Mouse (Mus musculus) lung, embryonic 15.5 days (tissue): Measurements from ENCODE around the gene Lingo2. TPM values are rescaled to one million over a fixed set of nuclear protein-coding genes. Genes with fewer than 3 reads are reported as not detected.

Experiments
- ATAC-seq: fragments of 200-750 bp; cut with Nextera tagmentation; 2 replicates; pipeline ENCODE4 v1.8.0; 2017; ENCODE audit warnings: moderate number of reproducible peaks, borderline replicate concordance; ENCODE audit not compliant: low FRiP score, low TSS enrichment; ENCODE audit errors: extremely low read depth
- H3K27ac ChIP-seq: fragments of 300-500 bp; sonication (generic); 2 replicates; pipeline ENCODE4 v1.5.1; 2015; ENCODE audit warnings: moderate library complexity, mild to moderate bottlenecking, inconsistent platforms
- H3K27me3 ChIP-seq: fragments of 300-500 bp; sonication (generic); 2 replicates; pipeline ENCODE4 v1.6.1; 2015; ENCODE audit warnings: inconsistent platforms
- H3K36me3 ChIP-seq: fragments of 300-500 bp; sonication (generic); 2 replicates; pipeline ENCODE4 v1.6.1; 2015; ENCODE audit warnings: inconsistent platforms
- H3K4me1 ChIP-seq: fragments of 300-500 bp; sonication (generic); 2 replicates; pipeline ENCODE4 v1.6.1; 2015; ENCODE audit warnings: inconsistent platforms
- H3K4me2 ChIP-seq: fragments of 300-500 bp; sonication (generic); 2 replicates; pipeline ENCODE4 v1.6.1; 2015; ENCODE audit warnings: inconsistent platforms, mild to moderate bottlenecking, moderate library complexity
- H3K4me3 ChIP-seq: fragments of 300-500 bp; sonication (generic); 2 replicates; pipeline ENCODE4 v1.5.1; 2015; ENCODE audit warnings: mild to moderate bottlenecking, inconsistent platforms
- H3K9ac ChIP-seq: fragments of 300-500 bp; sonication (generic); 2 replicates; pipeline ENCODE4 v1.6.1; 2015; ENCODE audit warnings: inconsistent platforms
- H3K9me3 ChIP-seq: fragments of 300-500 bp; sonication (generic); 2 replicates; pipeline ENCODE4 v1.6.1; 2016; ENCODE audit warnings: inconsistent platforms
- WGBS: fragments of 180-500 bp; shearing (Covaris S2); methylation state at CpG from one replicate; pipeline ENCODE4 v1.1.7; 2015; 5-methylcytosine and 5-hydroxymethylcytosine counted together
- polyA plus RNA-seq: library from polyadenylated mRNA; unstranded; fragments of >200 nt; fragmentation: Nextera tagmentation; extraction: Ambion mirVana; gene quantifications from 2 replicates; pipeline ENCODE4 v1.2.1, GENCODE M21; 2015

The Lingo2 gene
- polyA plus RNA-seq, 1 experiment from 2014 or later: 0.54 TPM

- Histone ChIP-seq H3K36me3 (no peaks in the 10 kb centered on the region), H3K9ac (no peak overlapping the region), H3K27me3 (no peaks in the 10 kb centered on the region), H3K9me3 (no peaks in the 10 kb centered on the region), H3K4me2 (no peak overlapping the region), H3K27ac (no peak overlapping the region), H3K4me3 (no peak overlapping the region), H3K4me1 (no peaks in the 10 kb centered on the region)
- ATAC-seq: no peak
- 81% methylated on average over 4 of the region's 4 CpGs for WGBS
Observed at GRCm38 (mm10) chr4:36775088-36775487, 176.5 kb downstream of the Lingo2 start.

DNA sequence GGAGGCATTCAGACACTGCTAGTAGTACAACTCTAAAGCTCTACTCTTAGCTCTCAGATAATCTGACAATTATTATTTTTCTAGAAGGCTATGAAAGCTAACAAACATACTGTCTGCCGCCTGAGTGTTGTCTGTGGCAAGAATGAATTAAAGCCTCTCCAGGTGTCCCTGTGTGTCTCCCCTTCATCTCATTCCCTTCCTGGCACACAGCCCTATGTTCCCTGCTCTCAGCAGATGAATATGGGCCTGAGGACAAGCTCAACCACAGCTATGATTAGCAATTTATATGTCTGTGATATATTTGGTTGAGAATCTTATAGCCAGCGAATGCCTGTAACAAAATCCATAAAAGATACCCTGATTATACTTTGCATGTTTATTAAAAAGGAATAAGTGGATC is 220.9 kb downstream of the Lingo2 start:
- Histone ChIP-seq H3K4me3 (no peak overlapping the region), H3K27me3 (no peaks in the 10 kb centered on the region), H3K9ac (no peak overlapping the region), H3K4me1 (no peaks in the 10 kb centered on the region), H3K27ac (no peak overlapping the region), H3K36me3 (no peaks in the 10 kb centered on the region), H3K9me3 (no peaks in the 10 kb centered on the region), H3K4me2 (no peak overlapping the region)
- ATAC-seq: no peak
- WGBS: 45% methylated on average over 2 of the region's 2 CpGs

DNA sequence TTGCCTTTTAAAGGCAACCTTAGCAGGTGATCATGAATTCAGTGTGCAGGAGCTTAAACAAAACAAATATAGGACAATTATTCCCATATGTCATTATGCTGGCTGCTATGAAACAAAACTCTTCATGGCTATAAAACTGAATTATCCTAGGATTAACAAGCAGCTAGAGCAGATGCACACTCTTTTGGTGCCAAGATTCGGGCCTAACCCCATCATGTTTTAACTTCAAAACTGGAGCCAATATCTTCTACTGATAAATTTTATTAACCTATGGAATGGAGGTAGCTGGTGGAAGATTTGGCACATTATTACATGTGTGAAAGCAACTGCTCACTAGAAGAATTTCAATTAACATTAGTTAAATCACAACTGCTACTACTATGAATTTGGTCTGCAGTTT is 235.1 kb downstream of the Lingo2 start:
- Histone ChIP-seq H3K4me3 (no peak overlapping the region), H3K9ac (no peak overlapping the region), H3K27me3 (no peaks in the 10 kb centered on the region), H3K27ac (no peak overlapping the region), H3K4me1 (no peaks in the 10 kb centered on the region), H3K4me2 (no peak overlapping the region), H3K36me3 (no peaks in the 10 kb centered on the region), H3K9me3 (no peaks in the 10 kb centered on the region)
- ATAC-seq: no peak
- WGBS: 61% methylated on average over 1 of the region's 1 CpGs

- Histone ChIP-seq H3K4me2 (no peak overlapping the region), H3K4me1 (no peaks in the 10 kb centered on the region), H3K36me3 (no peaks in the 10 kb centered on the region), H3K27ac (no peak overlapping the region), H3K9ac (no peak overlapping the region), H3K4me3 (no peak overlapping the region), H3K9me3 (no peaks in the 10 kb centered on the region), H3K27me3 (no peaks in the 10 kb centered on the region)
- WGBS: 68% methylated on average over 3 of the region's 3 CpGs
- ATAC-seq: no peak
Observed at GRCm38 (mm10) chr4:36698888-36699287, 252.7 kb downstream of the Lingo2 start.

- no peaks in the 10 kb centered on the region for H3K36me3 ChIP-seq
- no peak overlapping the region for H3K4me3 ChIP-seq
- H3K4me2 ChIP-seq: no peak overlapping the region
- WGBS: 60% methylated on average over 2 of the region's 2 CpGs
- no peaks in the 10 kb centered on the region for H3K9me3 ChIP-seq
- no peak for ATAC-seq
- H3K9ac ChIP-seq: no peak overlapping the region
- H3K27ac ChIP-seq: no peak overlapping the region
- H3K27me3 ChIP-seq: no peaks in the 10 kb centered on the region
- no peaks in the 10 kb centered on the region for H3K4me1 ChIP-seq
Observed at GRCm38 (mm10) chr4:36696810-36697209, 254.7 kb downstream of the Lingo2 start.

- ATAC-seq: no peak
- Histone ChIP-seq H3K4me3 (no peak overlapping the region), H3K27me3 (no peaks in the 10 kb centered on the region), H3K36me3 (no peaks in the 10 kb centered on the region), H3K9me3 (no peaks in the 10 kb centered on the region), H3K4me1 (no peaks in the 10 kb centered on the region), H3K4me2 (no peak overlapping the region), H3K27ac (no peak overlapping the region), H3K9ac (no peak overlapping the region)
- 83% methylated on average over 2 of the region's 2 CpGs for WGBS
Observed at GRCm38 (mm10) chr4:36659920-36660319, 291.6 kb downstream of the Lingo2 start.

DNA sequence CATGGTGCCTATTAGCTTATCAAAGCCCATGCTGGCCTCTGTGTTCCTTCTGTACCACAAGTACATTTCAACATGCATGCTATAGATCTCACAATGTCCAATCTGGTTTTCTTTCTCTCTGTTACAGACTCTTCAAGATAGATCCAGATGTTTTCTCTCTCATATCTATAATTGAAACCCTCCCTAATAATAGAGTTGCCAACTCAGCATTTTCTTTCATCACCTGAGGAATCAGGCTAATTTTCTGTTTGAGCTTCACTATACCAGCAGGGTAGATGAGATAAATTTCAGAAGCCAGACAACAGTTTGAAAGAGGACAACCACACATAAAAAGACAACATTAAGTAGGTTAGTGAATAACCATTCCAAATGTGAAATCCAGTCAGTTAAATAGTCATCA is 303.8 kb downstream of the Lingo2 start:
- no peak overlapping the region for H3K27ac ChIP-seq
- ATAC-seq: no peak
- no peaks in the 10 kb centered on the region for H3K9me3 ChIP-seq

DNA sequence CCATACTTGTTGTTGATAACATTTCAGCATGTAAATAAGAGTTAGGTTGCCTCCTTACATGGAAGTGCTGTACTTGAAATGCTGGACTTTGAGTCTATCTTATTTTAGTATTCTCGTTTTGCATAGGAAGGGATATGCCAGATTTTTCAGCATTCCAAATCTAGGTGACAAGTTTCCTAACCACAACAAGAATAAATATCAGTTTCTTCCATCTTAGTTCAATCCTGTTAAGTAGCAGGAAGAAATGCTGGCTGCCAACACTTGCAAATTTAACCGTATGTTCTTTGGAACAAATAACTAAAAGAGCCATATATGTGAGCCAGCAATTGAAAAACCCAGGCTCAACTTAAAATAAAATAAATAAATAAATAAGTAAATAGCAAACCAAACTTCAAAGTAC is 315.9 kb downstream of the Lingo2 start:
- WGBS: 71% methylated on average over 2 of the region's 2 CpGs

More for the DNA sequence above, 303.8 kb downstream of the Lingo2 start:
- Histone ChIP-seq H3K4me1 (no peaks in the 10 kb centered on the region), H3K36me3 (no peaks in the 10 kb centered on the region), H3K27me3 (no peaks in the 10 kb centered on the region), H3K4me2 (no peak overlapping the region), H3K9ac (no peak overlapping the region), H3K4me3 (no peak overlapping the region)

GRCm38 (mm10) chr4:36576801-36577200 is 374.7 kb downstream of the Lingo2 start:
- no peaks in the 10 kb centered on the region for H3K4me1 ChIP-seq
- 56% methylated on average over 5 of the region's 5 CpGs for WGBS
- no peak overlapping the region for H3K27ac ChIP-seq
- H3K9me3 ChIP-seq: no peaks in the 10 kb centered on the region
- no peak overlapping the region for H3K9ac ChIP-seq
- H3K4me3 ChIP-seq: no peak overlapping the region
- ATAC-seq: no peak
- no peak overlapping the region for H3K4me2 ChIP-seq
- H3K27me3 ChIP-seq: no peaks in the 10 kb centered on the region
- H3K36me3 ChIP-seq: no peaks in the 10 kb centered on the region

More for the DNA sequence above, 315.9 kb downstream of the Lingo2 start:
- Histone ChIP-seq H3K4me2 (no peak overlapping the region), H3K36me3 (no peaks in the 10 kb centered on the region), H3K4me3 (no peak overlapping the region), H3K27ac (no peak overlapping the region), H3K9me3 (no peaks in the 10 kb centered on the region), H3K4me1 (no peaks in the 10 kb centered on the region), H3K9ac (no peak overlapping the region), H3K27me3 (no peaks in the 10 kb centered on the region)
- no peak for ATAC-seq

- Histone ChIP-seq H3K4me1 (no peaks in the 10 kb centered on the region), H3K9ac (no peak overlapping the region), H3K27me3 (no peaks in the 10 kb centered on the region), H3K36me3 (no peaks in the 10 kb centered on the region), H3K9me3 (no peaks in the 10 kb centered on the region), H3K27ac (no peak overlapping the region), H3K4me2 (no peak overlapping the region), H3K4me3 (no peak overlapping the region)
- no peak for ATAC-seq
- 68% methylated on average over 3 of the region's 3 CpGs for WGBS
Observed at GRCm38 (mm10) chr4:36576256-36576655, 375.3 kb downstream of the Lingo2 start.

GRCm38 (mm10) chr4:36566544-36566943 is 385.0 kb downstream of the Lingo2 start:
- no peaks in the 10 kb centered on the region for H3K9me3 ChIP-seq
- no peaks in the 10 kb centered on the region for H3K27me3 ChIP-seq
- H3K4me2 ChIP-seq: no peak overlapping the region
- no peak overlapping the region for H3K27ac ChIP-seq
- 64% methylated on average over 1 of the region's 1 CpGs for WGBS
- H3K36me3 ChIP-seq: no peaks in the 10 kb centered on the region
- H3K4me1 ChIP-seq: no peaks in the 10 kb centered on the region
- H3K4me3 ChIP-seq: no peak overlapping the region
- no peak overlapping the region for H3K9ac ChIP-seq
- ATAC-seq: no peak

DNA sequence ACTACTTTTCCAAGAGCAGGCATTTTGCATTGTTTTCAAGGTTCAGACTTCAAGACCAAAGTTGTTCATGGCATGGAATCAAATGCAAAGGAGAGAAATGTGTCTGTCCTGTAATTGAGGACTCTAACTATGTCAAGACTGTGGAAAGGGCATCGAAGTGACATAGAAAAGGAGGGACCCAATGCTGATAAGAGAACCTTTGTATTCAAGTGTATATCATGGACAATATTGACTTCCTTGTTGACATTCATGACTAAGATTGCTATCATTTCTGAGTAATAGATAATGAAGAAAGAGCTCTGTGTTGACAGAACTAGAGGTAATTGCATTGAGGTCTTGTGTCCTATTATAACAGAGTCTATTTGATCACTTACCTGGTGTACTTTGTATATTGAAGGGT is 390.6 kb downstream of the Lingo2 start:
- no peak overlapping the region for H3K9ac ChIP-seq
- H3K27me3 ChIP-seq: no peaks in the 10 kb centered on the region
- no peak for ATAC-seq
- H3K36me3 ChIP-seq: no peaks in the 10 kb centered on the region
- no peak overlapping the region for H3K4me3 ChIP-seq
- H3K9me3 ChIP-seq: no peaks in the 10 kb centered on the region
- H3K27ac ChIP-seq: no peak overlapping the region
- WGBS: 62% methylated on average over 1 of the region's 1 CpGs
- H3K4me1 ChIP-seq: no peaks in the 10 kb centered on the region
- H3K4me2 ChIP-seq: no peak overlapping the region

DNA sequence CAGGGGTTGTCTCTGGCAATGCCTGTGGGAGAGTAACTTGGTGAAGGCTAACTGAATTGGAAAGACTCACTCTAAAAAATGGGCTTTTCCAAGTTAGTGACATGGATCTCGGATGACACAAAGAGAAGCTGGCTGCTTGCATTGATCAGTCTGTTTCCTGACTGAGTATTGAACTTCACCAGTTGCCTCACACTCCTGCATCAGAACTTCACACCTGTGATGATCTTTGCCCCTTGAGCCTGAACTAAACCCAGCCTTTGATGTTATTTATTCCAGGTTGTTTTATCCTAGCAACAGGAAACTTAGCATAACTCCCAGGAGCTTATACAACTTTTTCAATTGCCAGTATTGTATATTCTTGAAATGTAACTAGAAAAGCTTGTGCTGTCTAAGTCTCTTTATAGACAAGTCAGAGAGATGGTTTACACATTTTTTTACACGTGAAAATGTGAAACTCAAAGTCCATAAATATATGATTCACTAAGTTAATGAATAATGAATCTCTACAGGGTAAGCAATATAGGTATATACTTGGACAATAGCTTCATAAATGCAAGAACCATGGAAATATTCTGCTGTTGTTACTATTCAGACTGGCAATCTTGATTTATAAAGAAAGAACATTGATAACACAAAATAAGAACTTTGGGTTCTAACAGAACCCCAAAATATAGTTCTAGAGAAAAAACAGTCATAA is 410.7 kb downstream of the Lingo2 start:
- no peak overlapping the region for H3K4me2 ChIP-seq
- H3K27me3 ChIP-seq: no peaks in the 10 kb centered on the region
- H3K36me3 ChIP-seq: no peaks in the 10 kb centered on the region
- H3K9me3 ChIP-seq: no peaks in the 10 kb centered on the region
- no peak overlapping the region for H3K9ac ChIP-seq
- ATAC-seq: no peak
- 43% methylated on average over 2 of the region's 2 CpGs for WGBS
- H3K4me3 ChIP-seq: no peak overlapping the region
- H3K27ac ChIP-seq: no peak overlapping the region
- H3K4me1 ChIP-seq: no peaks in the 10 kb centered on the region
